Mouse (Mus musculus) cerebellum, adult 2 months (tissue): Measurements from ENCODE around the gene Cacna1d. TPM values are rescaled to one million over a fixed set of nuclear protein-coding genes. Genes with fewer than 3 reads are reported as not detected.

Source experiments
- DNase-seq, 2 experiments: peaks; one replicate each; pipeline ENCODE4 v3.0.0; 2021
- H3K27ac ChIP-seq: fragments of 200-500 bp; 2 replicates; pipeline ENCODE4 v1.5.1; 2012; ENCODE audit warnings: low read length, control low read depth, inconsistent platforms; ENCODE audit not compliant: insufficient read depth
- H3K27me3 ChIP-seq: fragments of 200-500 bp; 2 replicates; pipeline ENCODE4 v1.6.1; 2012; ENCODE audit warnings: inconsistent platforms, mild to moderate bottlenecking, low read length, moderate library complexity; ENCODE audit not compliant: control insufficient read depth, insufficient read depth
- H3K4me1 ChIP-seq: fragments of 200-500 bp; 2 replicates; pipeline ENCODE4 v1.6.1; 2011; ENCODE audit warnings: low read length; ENCODE audit not compliant: control insufficient read depth, insufficient read depth
- H3K4me3 ChIP-seq: fragments of 200-500 bp; replicated peaks from 2 replicates; pipeline ENCODE3; 2011; ENCODE audit warnings: mild to moderate bottlenecking, low read depth, low read length, control low read depth; ENCODE audit not compliant: insufficient read depth
- CTCF ChIP-seq: fragments of 200-500 bp; IDR thresholded peaks from 2 replicates; pipeline ENCODE4 v1.5.1; 2011; ENCODE audit warnings: low read depth, mild to moderate bottlenecking, control low read depth, low read length, moderate library complexity, borderline replicate concordance; ENCODE audit not compliant: insufficient read depth
- POLR2A ChIP-seq: fragments of 200-500 bp; IDR thresholded peaks from 2 replicates; pipeline ENCODE4 v1.6.1; 2011; ENCODE audit warnings: low read length, control low read depth, borderline replicate concordance; ENCODE audit not compliant: insufficient read depth
- WGBS: fragments of 180-500 bp; shearing (Covaris S2); methylation state at CpG from one replicate; pipeline ENCODE4 v1.1.7; 2018; 5-methylcytosine and 5-hydroxymethylcytosine counted together
- polyA plus RNA-seq: library from polyadenylated mRNA; depleted of rRNA; stranded (reverse); fragments of >200 nt; gene quantifications from 2 replicates; pipeline ENCODE4 v1.2.3, GENCODE M21; 2012

The Cacna1d gene
- polyA plus RNA-seq, 1 experiment: 35.0 TPM

DNA sequence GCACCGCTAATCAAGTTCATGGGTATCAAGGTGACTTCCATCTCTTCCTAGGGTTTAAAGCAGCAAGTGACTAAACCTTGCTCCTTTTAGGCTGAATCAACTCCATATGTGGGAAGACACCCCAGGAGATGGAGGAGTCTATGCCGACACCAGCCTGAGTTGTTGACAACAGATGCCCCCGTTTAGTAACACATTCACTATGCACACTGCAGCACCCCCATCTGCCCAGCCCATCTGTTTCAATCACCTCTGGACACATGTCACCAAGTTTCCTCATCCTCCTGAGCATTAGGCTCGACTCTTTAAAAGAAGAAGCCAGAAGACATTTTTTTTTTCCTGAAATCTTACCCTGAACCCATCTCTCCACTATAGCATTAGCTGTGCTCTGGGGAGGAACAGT lies 242.4 kb downstream of the Cacna1d start:
- Histone ChIP-seq H3K27ac (no peak overlapping the region), H3K4me3 (no peak overlapping the region), H3K27me3 (no peaks in the 10 kb centered on the region), H3K4me1 (peaks cover 24% of the 10 kb centered on the region)
- TF ChIP-seq POLR2A (no peak), CTCF (no peak)
- 33% methylated on average over 4 of the region's 4 CpGs for WGBS
- no peak for DNase-seq

DNA sequence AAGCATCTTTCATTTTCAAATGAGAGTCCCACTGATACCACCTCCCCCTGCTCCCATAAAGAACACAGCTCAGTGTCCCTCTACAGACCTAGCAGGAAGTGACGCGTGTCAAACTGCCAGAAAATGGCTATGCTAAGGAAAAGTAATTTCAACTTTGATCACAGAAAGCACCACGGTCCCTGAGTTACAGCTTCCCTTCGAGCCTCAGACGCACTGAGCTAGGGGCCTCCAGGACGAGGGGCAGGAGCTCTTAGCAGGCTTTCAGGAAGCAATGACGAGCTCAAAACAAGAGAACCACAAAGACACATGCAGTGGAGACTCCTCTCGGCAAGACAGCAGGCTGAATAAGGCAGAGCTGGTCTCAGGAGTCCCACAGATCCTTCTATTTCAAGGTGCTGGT lies 243.1 kb downstream of the Cacna1d start:
- H3K4me1 ChIP-seq: peaks cover 28% of the 10 kb centered on the region
- TF ChIP-seq CTCF (no peak), POLR2A (no peak)
- no peak overlapping the region for H3K4me3 ChIP-seq
- H3K27ac ChIP-seq: no peak overlapping the region
- H3K27me3 ChIP-seq: no peaks in the 10 kb centered on the region
- 71% methylated on average over 8 of the region's 8 CpGs for WGBS
- no peak for DNase-seq

DNA sequence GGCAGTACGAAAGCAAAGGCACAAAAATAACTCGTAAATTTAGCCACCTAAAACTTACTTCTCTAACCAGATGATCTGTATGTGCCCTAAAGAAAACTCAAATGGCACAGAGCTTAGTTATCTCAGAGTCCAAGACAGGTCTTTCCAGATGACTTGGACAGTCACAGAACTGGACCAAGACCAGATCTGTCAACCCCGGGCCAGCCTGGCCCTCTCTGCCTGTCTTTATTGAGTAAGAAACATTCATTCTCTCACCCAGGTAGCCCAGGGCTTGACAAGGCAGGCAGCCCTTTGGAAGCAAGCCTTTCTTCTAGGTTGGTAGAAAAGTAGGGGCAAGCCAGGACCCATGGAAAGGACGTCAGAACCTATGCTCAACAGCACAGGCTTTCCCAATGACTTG lies 243.6 kb downstream of the Cacna1d start:
- 73% methylated on average over 4 of the region's 4 CpGs for WGBS
- DNase-seq: no peak
- Histone ChIP-seq H3K4me3 (no peak overlapping the region), H3K27me3 (no peaks in the 10 kb centered on the region), H3K4me1 (peaks cover 28% of the 10 kb centered on the region), H3K27ac (no peak overlapping the region)
- no peak for TF ChIP-seq POLR2A
- TF ChIP-seq CTCF: no peak

DNA sequence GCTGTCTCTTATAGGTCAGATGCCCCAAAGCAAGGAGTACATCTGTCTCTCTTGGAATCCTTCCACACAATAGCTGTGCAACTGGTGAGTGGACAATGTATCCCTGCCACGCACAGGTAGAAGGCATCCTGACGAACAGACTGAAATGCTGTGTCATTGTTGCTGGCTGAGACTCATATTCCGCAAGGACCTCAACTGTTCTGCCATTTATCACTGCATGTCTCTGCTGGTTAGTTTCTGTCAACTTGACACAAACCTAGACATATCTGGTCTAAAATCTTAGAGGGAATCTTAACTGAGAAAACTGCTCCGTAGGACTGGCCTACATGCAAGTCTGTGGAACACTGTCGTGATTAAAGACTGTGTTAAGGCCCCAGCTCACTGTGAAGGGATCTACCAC lies 246.5 kb downstream of the Cacna1d start:
- Histone ChIP-seq H3K4me3 (no peak overlapping the region), H3K4me1 (peaks cover 33% of the 10 kb centered on the region), H3K27me3 (no peaks in the 10 kb centered on the region), H3K27ac (no peak overlapping the region)
- 64% methylated on average over 5 of the region's 5 CpGs for WGBS
- peak in 1 of 2 experiments; percentile 29 for DNase-seq
- no peak for TF ChIP-seq CTCF
- TF ChIP-seq POLR2A: no peak

DNA sequence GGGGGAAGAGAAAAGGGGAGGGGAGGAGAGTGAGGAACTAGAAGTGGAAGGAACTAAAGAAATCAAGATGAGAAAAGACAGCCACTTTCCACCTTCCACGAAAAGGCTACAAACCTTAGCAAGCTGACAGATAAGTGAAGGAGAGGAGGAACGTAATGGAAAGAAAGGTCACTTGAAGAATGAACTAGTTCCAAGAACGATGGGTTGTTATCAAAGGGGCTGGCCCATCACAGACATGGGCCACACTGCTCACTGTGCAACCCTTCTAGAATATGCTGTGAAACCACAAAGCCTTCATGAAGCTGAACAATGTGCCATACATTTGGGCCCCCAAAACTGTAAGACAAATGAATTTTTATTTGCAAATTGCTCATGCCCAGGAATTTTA lies 248.4 kb downstream of the Cacna1d start:
- 94% methylated on average over 3 of the region's 3 CpGs for WGBS
- H3K4me3 ChIP-seq: no peak overlapping the region
- H3K27me3 ChIP-seq: no peaks in the 10 kb centered on the region
- no peak for DNase-seq
- H3K27ac ChIP-seq: no peak overlapping the region
- TF ChIP-seq POLR2A (no peak), CTCF (no peak)
- peaks cover 20% of the 10 kb centered on the region for H3K4me1 ChIP-seq

DNA sequence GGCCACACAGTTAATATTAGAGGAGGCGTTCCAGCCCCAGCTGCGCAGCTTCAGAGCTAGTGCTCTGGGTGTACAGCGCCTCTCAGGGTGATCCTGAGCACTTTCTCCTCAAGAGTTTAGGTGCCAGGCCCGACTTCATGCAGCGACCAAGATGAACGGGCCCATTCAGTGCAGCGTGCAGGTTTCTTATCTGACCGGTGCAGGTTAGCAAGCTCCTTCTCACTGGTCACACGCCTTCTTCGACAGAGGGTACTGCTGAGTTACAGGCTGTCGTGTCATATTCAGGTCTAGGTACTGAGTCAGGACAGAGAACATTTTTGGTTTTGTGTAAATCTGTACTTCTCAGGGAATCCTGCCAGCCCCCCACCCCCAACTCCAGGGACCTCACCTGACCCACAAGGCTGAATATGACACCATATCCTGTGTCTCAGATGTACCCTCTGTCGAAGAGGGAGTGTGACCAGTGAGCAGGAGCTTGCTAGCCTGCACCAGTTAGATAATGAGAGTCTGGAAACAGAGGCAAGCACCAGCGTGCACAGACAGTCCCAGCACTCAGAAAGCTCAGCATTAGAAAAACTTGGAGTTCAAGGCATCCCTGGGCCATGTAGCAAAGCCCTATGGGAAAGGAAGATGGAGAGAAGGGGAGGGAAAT lies 249.0 kb downstream of the Cacna1d start:
- H3K27me3 ChIP-seq: no peaks in the 10 kb centered on the region
- WGBS: 92% methylated on average over 13 of the region's 13 CpGs
- TF ChIP-seq POLR2A (no peak), CTCF (no peak)
- H3K4me1 ChIP-seq: peaks cover 20% of the 10 kb centered on the region
- no peak overlapping the region for H3K27ac ChIP-seq
- H3K4me3 ChIP-seq: no peak overlapping the region
- no peak for DNase-seq

DNA sequence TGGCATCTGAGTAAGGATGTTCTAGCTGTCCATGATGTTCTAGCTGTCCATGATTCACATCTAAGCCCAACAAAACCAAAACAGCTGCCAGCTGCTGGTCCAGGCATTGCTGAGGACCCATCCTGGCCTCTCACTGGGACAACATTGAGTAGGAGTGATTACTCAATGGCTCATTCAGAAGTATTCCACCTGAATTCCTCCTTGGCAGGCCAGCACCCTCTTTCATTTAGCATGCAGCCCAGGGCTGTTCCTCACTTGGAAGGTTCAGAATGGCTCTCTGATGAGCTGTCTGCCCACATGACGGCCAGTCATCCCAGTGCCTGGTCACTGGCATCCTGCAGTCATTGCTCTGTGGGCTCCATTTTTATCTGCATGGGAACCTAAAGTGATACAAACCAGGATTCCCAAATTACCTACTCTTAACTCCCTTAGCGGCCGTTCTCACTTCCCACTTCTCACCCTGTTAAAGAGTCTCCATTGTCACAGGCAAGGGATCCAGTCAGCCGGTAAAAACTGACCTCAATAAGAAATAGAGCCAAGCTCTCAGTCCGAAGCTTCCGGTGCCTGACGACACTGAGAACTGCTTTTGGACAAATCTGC lies 250.2 kb downstream of the Cacna1d start:
- TF ChIP-seq CTCF (no peak), POLR2A (no peak)
- Histone ChIP-seq H3K27ac (no peak overlapping the region), H3K4me1 (peaks cover 20% of the 10 kb centered on the region), H3K27me3 (no peaks in the 10 kb centered on the region), H3K4me3 (no peak overlapping the region)
- 37% methylated on average over 7 of the region's 7 CpGs for WGBS
- DNase-seq: no peak

DNA sequence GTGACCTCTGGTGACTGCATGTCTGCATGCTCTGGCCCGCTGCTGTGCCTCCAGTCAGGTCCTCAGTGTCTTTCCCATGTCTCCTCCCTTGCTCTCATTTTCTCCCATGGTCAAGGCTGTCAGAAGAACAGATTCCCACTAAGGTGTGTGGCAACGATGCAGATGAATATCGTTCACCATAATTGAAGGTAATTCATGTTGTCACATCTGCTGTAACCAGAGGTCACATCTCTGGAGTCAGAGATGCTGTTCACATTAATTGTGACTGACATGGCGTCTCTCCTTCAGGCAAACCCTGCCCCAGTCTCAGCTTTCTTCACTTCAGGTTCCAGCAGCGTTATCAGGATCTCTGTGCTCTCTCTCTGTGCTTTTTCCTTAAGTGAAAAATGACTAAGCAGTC lies 252.4 kb downstream of the Cacna1d start:
- Histone ChIP-seq H3K27me3 (no peaks in the 10 kb centered on the region), H3K27ac (no peak overlapping the region), H3K4me1 (peaks cover 10% of the 10 kb centered on the region), H3K4me3 (no peak overlapping the region)
- WGBS: 88% methylated on average over 5 of the region's 5 CpGs
- TF ChIP-seq POLR2A (no peak), CTCF (no peak)
- DNase-seq: no peak
